Mouse (Mus musculus) spleen, postnatal 36 days (tissue): ENCODE data around the gene Vmn1r24.
"Not testable (repeated sequence)": the region's sequence is repeated elsewhere in the genome, so short reads cannot be mapped to it uniquely, and the experiment has no call there.

Experiments used
- DNase-seq, 2 experiments: peaks; one replicate each; pipeline ENCODE4 v3.0.0; 2022; ENCODE audit warnings: low spot score in 2 of 2, mixed read lengths in 1 of 2

Vmn1r24 gene

DNA sequence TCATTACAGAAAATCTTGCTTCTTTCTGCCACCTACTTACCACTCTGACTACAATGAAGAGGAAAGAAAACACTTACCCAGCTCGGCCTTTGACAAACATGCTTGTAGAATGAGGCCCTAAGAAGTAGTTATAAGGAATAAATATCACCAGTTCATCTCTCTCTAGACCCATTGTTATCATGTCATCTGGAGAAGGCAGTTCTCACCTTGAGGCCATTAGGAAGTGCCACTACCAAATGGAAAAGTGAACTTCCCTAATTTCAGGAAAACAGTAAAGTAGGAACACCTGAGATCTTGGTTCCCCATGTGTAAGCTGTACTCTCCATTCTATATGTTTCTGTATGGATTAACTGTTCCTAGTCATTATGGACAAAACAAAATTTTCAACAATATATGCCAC lies at the start of gene Vmn1r24:
TSS of gene Vmn1r24 (minus strand) at position 101 of the 400 bp plus-strand sequence.
- not testable (repeated sequence) for DNase-seq

DNA sequence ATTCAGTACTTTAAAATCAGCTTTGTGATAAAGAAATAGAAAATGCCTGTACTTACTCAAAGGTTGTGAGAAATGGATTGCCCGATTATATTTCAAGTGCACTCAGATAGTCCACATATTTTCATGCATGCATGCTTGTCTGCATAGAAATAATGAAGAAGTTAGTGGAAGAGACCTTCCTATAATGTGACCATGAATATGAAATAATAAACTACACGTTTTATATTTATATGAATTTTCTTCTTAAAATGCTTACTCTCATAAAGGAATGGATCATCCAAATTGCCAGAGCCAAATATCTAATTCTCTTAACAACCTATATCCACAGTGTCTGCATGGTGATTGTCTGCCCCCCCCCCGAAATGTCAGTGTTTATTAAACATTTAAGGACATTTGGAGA lies 19.4 kb upstream of the Vmn1r24 start, which contains the start of gene Vmn1r25:
TSS of gene Vmn1r25 (minus strand) at position 101 of the 400 bp plus-strand sequence.
- no peak for DNase-seq

DNA sequence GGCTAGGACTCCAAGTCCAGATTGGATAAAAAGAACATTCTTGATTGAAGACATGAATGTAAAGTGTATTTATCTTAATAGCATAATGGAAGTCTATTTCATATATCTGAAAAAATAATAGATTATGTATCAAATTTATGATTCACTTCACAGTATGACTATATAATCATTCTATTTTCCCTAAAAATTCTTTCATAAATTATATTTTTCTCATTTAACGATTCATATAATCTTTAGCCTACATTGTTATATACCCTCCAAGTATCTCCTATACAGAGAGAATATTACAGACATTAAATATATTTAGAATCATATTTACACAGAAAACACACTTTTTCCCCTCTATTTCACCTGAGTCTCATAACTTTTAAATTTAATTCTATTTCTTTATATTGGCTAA lies 34.6 kb downstream of the Vmn1r24 start, which contains the start of gene Vmn1r23:
TSS of gene Vmn1r23 (minus strand) at position 101 of the 400 bp plus-strand sequence.
- no peak for DNase-seq

DNA sequence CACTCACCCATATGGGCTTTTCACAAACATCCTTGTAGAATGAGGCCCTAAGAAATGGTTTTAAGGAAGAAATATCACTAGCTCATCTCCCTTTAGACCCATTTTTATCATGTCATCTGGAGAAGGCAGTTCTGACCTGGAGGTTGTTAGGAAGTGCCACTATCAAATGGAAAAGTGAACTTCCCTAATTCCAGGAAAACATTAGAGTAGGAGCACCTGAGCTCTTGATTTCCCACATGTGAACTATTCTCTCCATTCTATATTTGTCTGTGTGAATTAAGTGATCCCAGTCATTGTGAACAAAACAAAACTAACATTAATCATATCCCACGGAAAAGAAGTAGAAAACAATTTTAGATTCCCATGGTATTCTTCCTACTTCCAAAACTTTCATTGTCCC lies 53.4 kb downstream of the Vmn1r24 start, which contains the start of gene Vmn1r22:
TSS of gene Vmn1r22 (minus strand) at position 101 of the 400 bp plus-strand sequence.
- DNase-seq: no peak
